In the genomic region with DNA sequence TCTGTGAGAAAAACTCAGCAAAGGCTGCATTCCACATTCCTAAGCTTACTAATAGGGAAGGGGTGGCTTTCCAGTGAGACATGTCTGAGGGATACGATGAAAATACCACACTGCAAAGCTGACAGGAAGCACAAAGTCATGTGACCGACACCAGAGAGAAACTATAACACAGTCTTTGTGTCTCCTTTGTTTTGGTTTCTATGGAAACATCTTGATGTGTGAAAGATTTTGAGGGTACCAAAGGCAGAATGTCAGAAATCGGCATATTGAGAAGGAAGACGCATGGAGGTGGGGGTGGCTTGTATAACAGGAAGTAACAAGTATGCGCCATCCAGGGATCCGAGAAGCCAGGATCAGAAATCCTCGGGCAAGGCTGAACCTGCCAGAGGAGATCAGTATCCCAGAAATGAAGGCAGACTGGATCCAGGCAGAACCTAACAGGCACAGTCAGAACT, we compare ENCODE assay signal across 11 mouse cellular contexts. TPM values are rescaled to one million over a fixed set of nuclear protein-coding genes. Genes with fewer than 3 reads are reported as not detected.
A peak's percentile ranks its signal among the peaks of the same experiment; 100 is the strongest.
DNase-seq lines count a peak whose midpoint lies in the region; ATAC-seq lines count a peak whose summit lies in the region.
"Had no signal": no experiment of that assay in that cellular context is flagged by ENCODE, and none has a peak within 500 bp of the region (broad histone marks: within the 10 kb centered on the region; RNA-seq: fewer than 3 reads in every experiment).

No protein-coding gene starts in this region.

- ATAC-seq in forebrain, embryonic 15.5 days (replicated peaks) = peak; percentile 85
- peak; percentile 62; the same call in 1 of the 2 replicates for ATAC-seq in midbrain, embryonic 14.5 days (ENCODE audit: low FRiP score, low TSS enrichment)
- no peak for ATAC-seq in erythroid progenitor cell, adult 5-6 weeks (replicated peaks; ENCODE audit: low FRiP score, poor library complexity, severe bottlenecking)

- 47% methylated on average over 7 of the region's 7 CpGs for WGBS in forebrain, embryonic 15.5 days
- 26% methylated on average over 7 of the region's 7 CpGs for WGBS in midbrain, embryonic 14.5 days

- no peak overlapping the region for H3K4me2 ChIP-seq in forebrain, embryonic 15.5 days (replicated peaks)
- H3K4me2 ChIP-seq in midbrain, embryonic 14.5 days (ENCODE audit: low read length) = peak overlapping the region; percentile 43
- H3K4me2 ChIP-seq: limb, embryonic 12.5 days had no signal

- no peaks in the 10 kb centered on the region for H3K9me3 ChIP-seq in forebrain, embryonic 15.5 days
- 0 out of 2 replicates have a peak, but pooled peaks cover 4% of the 10 kb centered on the region for H3K9me3 ChIP-seq in midbrain, embryonic 14.5 days (ENCODE audit: control insufficient read depth, low read length)

- peak; percentile 50 to 65 for DNase-seq in left cerebral cortex, postnatal 25 days (ENCODE audit: low spot score in 2 of 2)
- no peak for DNase-seq in left cerebral cortex, postnatal 4 days
- peak; percentile 66 for DNase-seq in Muller cell, postnatal 12 days (ENCODE audit: inconsistent ontology term)
- DNase-seq in midbrain, embryonic 14.5 days = peak; percentile 72
- DNase-seq in cerebellum, adult 9-10 months = no peak
- DNase-seq in testis, postnatal 14 days (ENCODE audit: low spot score) = no peak
- DNase-seq: embryo, embryonic 11 days; thymus, postnatal 36 days had no signal

- no peak overlapping the region for H3K9ac ChIP-seq in forebrain, embryonic 15.5 days (replicated peaks)
- H3K9ac ChIP-seq in midbrain, embryonic 14.5 days (replicated peaks; ENCODE audit: low read length) = no peak overlapping the region
- H3K9ac ChIP-seq: limb, embryonic 12.5 days had no signal

- no peak overlapping the region for H3K4me3 ChIP-seq in forebrain, embryonic 15.5 days
- no peak overlapping the region for H3K4me3 ChIP-seq in midbrain, embryonic 14.5 days (replicated peaks; ENCODE audit: low read depth, low read length)
- H3K4me3 ChIP-seq: limb, embryonic 12.5 days had no signal

- peak overlapping the region; percentile 66 for H3K27ac ChIP-seq in forebrain, embryonic 15.5 days (replicated peaks)
- peak overlapping the region; percentile 62 for H3K27ac ChIP-seq in midbrain, embryonic 14.5 days (replicated peaks; ENCODE audit: low read depth, low read length)
- H3K27ac ChIP-seq: limb, embryonic 12.5 days had no signal

- peaks cover 7% of the 10 kb centered on the region for H3K4me1 ChIP-seq in forebrain, embryonic 15.5 days
- peaks cover 4% of the 10 kb centered on the region; the same call in 1 of the 2 replicates for H3K4me1 ChIP-seq in midbrain, embryonic 14.5 days (ENCODE audit: control insufficient read depth, insufficient read depth, low read length)
- H3K4me1 ChIP-seq: limb, embryonic 12.5 days had no signal

- H3K36me3 ChIP-seq in forebrain, embryonic 15.5 days = no peaks in the 10 kb centered on the region
- no peaks in the 10 kb centered on the region for H3K36me3 ChIP-seq in midbrain, embryonic 14.5 days (ENCODE audit: control insufficient read depth, insufficient read depth, low read length)
- H3K36me3 ChIP-seq: limb, embryonic 12.5 days had no signal

- H3K27me3 ChIP-seq in forebrain, embryonic 15.5 days = no peaks in the 10 kb centered on the region
- H3K27me3 ChIP-seq in midbrain, embryonic 14.5 days (ENCODE audit: control insufficient read depth, insufficient read depth, low read length) = no peaks in the 10 kb centered on the region
- H3K27me3 ChIP-seq: limb, embryonic 12.5 days had no signal

- intact Hi-C loops in left cerebral cortex, postnatal 25 days (cut with DNase I) = no loop called here
- intact Hi-C loops in left cerebral cortex, postnatal 4 days (cut with DNase I) = no loop called here

RNA-seq across cellular contexts. Expression of gene Rasgrp1, which starts 30.3 kb away (rescaled TPM):
- 100 to 1,000 TPM; 326 to 336 TPM for total RNA-seq in left cerebral cortex, postnatal 25 days (2021)
- total RNA-seq in left cerebral cortex, postnatal 4 days (2021) = 10 to 100 TPM; 30.3 to 35.2 TPM
- 3.8 and 4.3 TPM in 2 replicates for polyA plus RNA-seq in forebrain, embryonic 15.5 days (2015; fragmentation: Nextera tagmentation; extraction: Ambion mirVana)
- polyA plus RNA-seq in midbrain, embryonic 14.5 days (2014; fragmentation: Nextera tagmentation; extraction: Ambion mirVana) = 1.7 and 1.8 TPM in 2 replicates
- 2.5 and 6.3 TPM in 2 replicates for total RNA-seq in erythroid progenitor cell, adult 5-6 weeks (2015; ENCODE audit: low replicate concordance)
- total RNA-seq in erythroid progenitor cell, adult 5-6 weeks (2017; ENCODE audit: low replicate concordance) = 3.2 and 4.8 TPM in 2 replicates

Comparison
In these comparisons a context has a peak if more than half of its experiments do, and no peak if none do; other contexts are left out.
1. DNase-seq: peak in left cerebral cortex, postnatal 25 days (2 of 2), Muller cell, postnatal 12 days (single experiment) and midbrain, embryonic 14.5 days (single experiment); none in left cerebral cortex, postnatal 4 days (single experiment), cerebellum, adult 9-10 months (single experiment) and testis, postnatal 14 days (single experiment).
2. RNA of gene Rasgrp1, which starts 30.3 kb away (total RNA-seq): 326 to 336 TPM in left cerebral cortex, postnatal 25 days; 30.3 to 35.2 TPM in left cerebral cortex, postnatal 4 days and 2.5 to 6.3 TPM in erythroid progenitor cell, adult 5-6 weeks; every median in the first group is over 4 times any median in the second.